Mouse (Mus musculus): ENCODE data around the gene Ypel4. TPM values are rescaled to one million over a fixed set of nuclear protein-coding genes. Genes with fewer than 3 reads are reported as not detected.
A peak's percentile ranks its signal among the peaks of the same experiment; 100 is the strongest.

Gene Ypel4
- 11.6 TPM for polyA plus RNA-seq (2021)

DNA sequence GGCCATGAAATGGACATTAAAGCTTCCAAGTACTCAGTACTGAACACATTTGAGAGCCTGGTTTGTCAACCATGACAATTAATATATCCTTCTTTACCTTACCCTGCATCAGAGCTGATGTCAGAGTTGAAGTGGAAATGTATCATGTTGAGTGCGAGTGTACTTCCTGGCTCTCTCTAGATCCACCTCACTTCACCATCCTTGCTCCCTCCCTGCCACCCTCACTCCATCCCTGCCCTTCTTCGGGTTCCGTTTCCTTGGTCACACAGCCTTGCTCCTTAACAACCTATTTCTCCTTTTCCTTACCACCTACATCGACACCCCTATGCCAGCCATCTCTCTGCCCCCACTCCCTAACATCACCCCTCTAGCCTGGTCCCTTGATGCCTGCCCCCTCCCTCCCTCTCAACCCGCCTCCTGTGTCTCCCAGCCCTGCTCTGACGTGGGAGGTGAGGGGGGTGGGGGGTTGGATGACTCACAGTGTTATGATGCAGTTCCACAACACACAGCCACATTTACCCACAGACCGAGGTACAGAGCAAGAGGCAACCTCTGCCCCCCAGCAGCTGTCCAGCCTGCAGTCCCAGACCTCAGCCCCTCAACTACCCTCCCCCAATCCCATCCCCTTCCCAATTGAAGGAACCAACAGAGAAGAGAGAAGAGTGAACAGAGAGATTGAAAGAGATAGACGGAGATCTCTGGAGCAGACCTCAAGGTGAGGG is at the start of gene Ypel4:
Ypel4 (plus strand) TSS at position 480 of the 722 bp plus-strand sequence.
- H3K27me3 ChIP-seq, result no peaks in the 10 kb centered on the region
- no peak for TF ChIP-seq CTCF (IDR thresholded peaks at IDR 0.05)
- peak; percentile 72 for ATAC-seq
- in situ Hi-C loops (cut with MboI; ENCODE audit: low pct_unique_long_range_greater_than_20kb), result loop anchor here (10.0 kb wide), 1 partner anchor 331 kb away; no protein-coding TSS in a partner anchor
- ChIA-PET CTCF (interaction anchor here (0.9 kb wide), 1 partner anchor 25 kb away, joined by 3 read pairs; no protein-coding TSS in a partner anchor), POLR2A (interaction anchor here (1.2 to 1.9 kb wide), 3 partner anchors 7 to 18 kb away, joined by 3 to 5 read pairs (median 3); no protein-coding TSS in a partner anchor)
- no peak for DNase-seq (ENCODE audit: low read depth, low spot score)

DNA sequence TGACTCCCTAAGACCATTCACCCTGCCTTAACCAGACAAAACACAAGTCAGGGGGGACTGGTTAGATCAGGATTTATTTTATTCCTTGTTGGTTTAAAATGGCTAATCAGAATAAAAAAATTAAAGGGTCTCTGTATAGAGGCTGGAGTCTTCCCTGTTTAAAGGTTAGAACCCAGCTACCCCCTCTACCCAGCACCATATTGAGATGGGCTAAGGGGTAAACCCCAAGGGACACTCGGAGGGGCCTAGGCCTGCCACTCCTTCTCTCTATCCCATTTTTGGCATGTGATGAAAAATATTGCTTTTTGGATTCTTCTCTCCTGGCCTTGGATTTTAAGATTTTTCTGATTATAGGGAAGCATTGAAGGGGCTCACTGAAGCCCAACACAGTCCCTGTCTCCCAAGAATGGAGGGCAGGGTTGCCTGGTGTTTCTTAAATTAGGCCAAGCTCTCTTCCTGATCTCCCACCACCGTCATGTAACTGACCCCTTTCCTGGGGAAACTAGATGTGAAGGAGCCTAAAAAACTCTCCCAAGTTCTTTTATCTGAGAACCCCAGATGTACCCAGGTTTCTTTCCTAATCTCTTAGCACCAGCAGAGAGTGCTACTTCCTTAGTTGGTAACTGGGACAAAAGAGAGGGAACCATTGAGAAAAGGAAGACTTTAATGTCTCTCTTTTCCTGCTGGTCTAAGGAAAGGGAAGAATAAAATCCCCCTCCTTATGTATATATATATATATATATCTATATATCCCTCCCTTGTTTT is 45.6 kb upstream of the Ypel4 start:
- in situ Hi-C loops (cut with MboI; ENCODE audit: low pct_unique_long_range_greater_than_20kb), result no loop called here
- no peak for TF ChIP-seq CTCF (IDR thresholded peaks at IDR 0.05)
- ChIA-PET CTCF (interaction anchor here (1.2 kb wide), 1 partner anchor 11 kb away, joined by 3 read pairs; no protein-coding TSS in a partner anchor), POLR2A (no interaction called here)
- DNase-seq (ENCODE audit: low read depth, low spot score), result no peak
- no peaks in the 10 kb centered on the region for H3K27me3 ChIP-seq
- no peak for ATAC-seq

DNA sequence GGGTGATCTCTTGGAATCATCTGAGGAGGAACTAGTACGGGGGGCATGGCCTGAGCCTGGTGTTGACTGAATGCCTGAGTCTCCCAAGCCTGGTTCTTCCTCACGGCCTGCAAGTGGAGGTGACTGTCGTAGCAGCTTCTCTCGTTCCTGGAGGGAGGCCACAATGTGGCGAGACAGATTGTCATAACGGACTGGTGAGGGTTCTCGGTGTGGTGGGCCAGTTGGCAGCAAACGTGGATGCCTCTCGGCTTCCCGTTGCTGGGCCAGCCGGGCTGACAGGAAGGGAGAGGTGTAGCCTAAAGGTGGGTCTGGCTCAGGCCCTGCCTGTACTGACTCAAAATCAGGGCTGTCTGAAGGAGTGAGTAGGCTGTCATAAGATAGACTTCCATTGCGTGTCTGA is 43.8 kb upstream of the Ypel4 start:
- CTCF ChIA-PET, result interaction anchor here (1.3 kb wide), 1 partner anchor 9 kb away, joined by 3 read pairs; no protein-coding TSS in a partner anchor
- TF ChIP-seq CTCF (IDR thresholded peaks at IDR 0.05), result no peak
- POLR2A ChIA-PET, result no interaction called here
- in situ Hi-C loops (cut with MboI; ENCODE audit: low pct_unique_long_range_greater_than_20kb), result no loop called here
- no peak for ATAC-seq
- no peaks in the 10 kb centered on the region for H3K27me3 ChIP-seq
- no peak for DNase-seq (ENCODE audit: low read depth, low spot score)

DNA sequence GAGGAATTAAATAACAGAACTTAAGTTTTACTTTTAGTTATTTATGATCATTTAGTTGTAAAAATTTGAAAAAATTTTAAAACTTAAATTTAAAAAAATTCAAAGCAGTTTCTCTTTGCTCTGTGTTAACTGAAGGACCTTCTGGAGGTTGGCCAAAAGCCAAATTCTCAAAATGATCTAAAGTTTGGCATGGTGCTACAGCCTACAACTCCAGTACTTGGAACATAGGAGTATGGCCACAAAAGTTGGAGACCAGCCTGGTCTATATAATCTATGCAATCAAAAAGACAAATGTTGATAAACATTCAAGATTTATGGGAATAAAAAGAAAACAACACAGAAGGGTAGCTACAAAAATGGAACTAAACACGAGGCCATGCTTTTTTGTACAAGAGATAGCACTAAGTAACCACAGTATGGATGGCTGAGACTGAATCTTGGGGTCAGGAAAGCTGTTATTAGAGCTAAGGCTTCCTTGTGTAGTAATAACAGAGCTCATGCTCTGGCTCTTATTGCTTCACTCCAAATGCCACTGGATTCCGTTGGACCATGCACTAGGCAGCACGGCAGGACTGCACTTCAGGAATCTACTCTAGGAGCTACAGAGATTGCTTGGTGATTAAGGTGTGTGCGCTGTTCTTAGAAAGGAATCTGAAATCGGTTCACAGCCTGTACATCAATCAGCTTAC is 38.7 kb upstream of the Ypel4 start:
- in situ Hi-C loops (cut with MboI; ENCODE audit: low pct_unique_long_range_greater_than_20kb), result no loop called here
- TF ChIP-seq CTCF (IDR thresholded peaks at IDR 0.05), result no peak
- ATAC-seq, result peak; percentile 62
- ChIA-PET POLR2A (interaction anchor here (1.0 kb wide), 1 partner anchor 10 kb away, joined by 4 read pairs; no protein-coding TSS in a partner anchor), CTCF (interaction anchor here (0.8 to 2.0 kb wide), 7 partner anchors 9 to 64 kb away, joined by 3 to 10 read pairs (median 4); no protein-coding TSS in a partner anchor)
- no peak for DNase-seq (ENCODE audit: low read depth, low spot score)
- no peaks in the 10 kb centered on the region for H3K27me3 ChIP-seq

DNA sequence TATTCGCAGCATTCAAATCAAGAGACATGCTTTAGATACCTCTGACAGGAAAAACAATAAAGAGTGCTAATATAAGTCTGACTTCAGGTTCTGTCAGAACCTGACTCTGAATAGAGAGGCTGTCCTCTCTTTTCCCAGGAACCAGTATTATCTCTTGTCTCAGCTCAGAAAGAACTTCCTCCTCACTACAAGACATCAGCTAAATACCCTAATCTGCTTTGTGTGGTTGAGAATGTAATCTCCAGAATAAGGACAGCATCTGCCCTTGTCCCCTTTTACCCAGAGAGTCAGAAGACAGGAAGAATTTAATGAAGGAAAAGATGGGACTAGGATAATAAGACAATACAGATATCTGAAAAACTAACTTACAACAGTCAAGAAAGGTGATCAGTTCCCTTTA is 30.4 kb upstream of the Ypel4 start:
- POLR2A ChIA-PET, result interaction anchor here (1.7 kb wide), 1 partner anchor 11 kb away, joined by 5 read pairs; no protein-coding TSS in a partner anchor

DNA sequence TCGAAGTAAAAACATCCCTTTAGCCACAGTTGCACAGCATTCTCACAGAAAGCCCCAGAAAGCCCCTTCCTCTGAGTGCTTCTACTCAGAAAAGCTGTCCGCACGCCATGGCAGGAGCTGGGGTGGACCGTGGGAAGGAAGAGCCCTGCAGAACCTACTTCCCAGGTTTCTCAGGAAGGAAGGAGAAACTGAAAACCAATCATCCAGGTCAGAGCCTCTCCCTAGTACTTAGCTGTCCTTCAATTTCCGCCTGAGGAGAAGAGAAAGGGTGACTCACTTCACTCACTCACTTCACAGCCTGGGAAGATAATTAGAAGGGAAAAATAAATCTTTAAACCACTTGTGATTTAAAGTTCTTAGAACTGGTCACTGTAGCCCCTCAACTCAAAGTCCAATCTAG is 29.5 kb upstream of the Ypel4 start:
- POLR2A ChIA-PET, result interaction anchor here (0.6 to 1.7 kb wide), 2 partner anchors 10 to 94 kb away, joined by 3 to 5 read pairs; partner anchors contain the start of gene Ube2l6
- no peak for TF ChIP-seq CTCF (IDR thresholded peaks at IDR 0.05)
- DNase-seq (ENCODE audit: low read depth, low spot score) (no peak), ATAC-seq (peak; percentile 78)
- no peaks in the 10 kb centered on the region for H3K27me3 ChIP-seq
- in situ Hi-C loops (cut with MboI; ENCODE audit: low pct_unique_long_range_greater_than_20kb), result no loop called here
- CTCF ChIA-PET, result interaction anchor here (2.3 kb wide), 1 partner anchor 9 kb away, joined by 7 read pairs; no protein-coding TSS in a partner anchor

More for the DNA sequence above, 30.4 kb upstream of the Ypel4 start:
- H3K27me3 ChIP-seq, result no peaks in the 10 kb centered on the region
- no peak for DNase-seq (ENCODE audit: low read depth, low spot score)
- in situ Hi-C loops (cut with MboI; ENCODE audit: low pct_unique_long_range_greater_than_20kb), result no loop called here
- ATAC-seq, result no peak
- TF ChIP-seq CTCF (IDR thresholded peaks at IDR 0.05), result no peak
- CTCF ChIA-PET, result interaction anchor here (2.3 kb wide), 1 partner anchor 8 kb away, joined by 7 read pairs; no protein-coding TSS in a partner anchor

DNA sequence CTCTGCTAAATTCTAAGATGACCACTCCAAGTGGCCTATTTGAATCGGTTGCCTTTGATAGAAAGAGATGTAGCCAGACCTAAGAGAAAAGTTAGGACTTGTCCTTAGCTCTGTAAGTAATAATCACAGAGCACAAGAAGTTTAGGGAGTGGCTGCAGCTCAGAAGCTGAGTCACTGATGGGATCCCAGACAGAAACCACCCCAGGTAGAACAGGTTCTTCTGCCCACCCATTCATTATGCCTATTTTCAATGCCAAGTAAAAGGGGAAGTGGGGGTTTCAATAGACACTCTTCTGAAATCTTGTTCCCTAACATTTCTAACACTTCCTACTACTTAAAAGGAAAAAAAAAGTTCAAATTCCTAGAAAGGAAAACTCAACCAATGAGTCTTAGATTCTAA is 28.6 kb upstream of the Ypel4 start:
- no peak for TF ChIP-seq CTCF (IDR thresholded peaks at IDR 0.05)
- DNase-seq (ENCODE audit: low read depth, low spot score) (no peak), ATAC-seq (no peak)
- CTCF ChIA-PET, result interaction anchor here (2.3 kb wide), 1 partner anchor 10 kb away, joined by 7 read pairs; no protein-coding TSS in a partner anchor
- no peaks in the 10 kb centered on the region for H3K27me3 ChIP-seq
- in situ Hi-C loops (cut with MboI; ENCODE audit: low pct_unique_long_range_greater_than_20kb), result no loop called here
- POLR2A ChIA-PET, result interaction anchor here (1.2 to 1.7 kb wide), 2 partner anchors 9 to 10 kb away, joined by 4 to 5 read pairs; no protein-coding TSS in a partner anchor

DNA sequence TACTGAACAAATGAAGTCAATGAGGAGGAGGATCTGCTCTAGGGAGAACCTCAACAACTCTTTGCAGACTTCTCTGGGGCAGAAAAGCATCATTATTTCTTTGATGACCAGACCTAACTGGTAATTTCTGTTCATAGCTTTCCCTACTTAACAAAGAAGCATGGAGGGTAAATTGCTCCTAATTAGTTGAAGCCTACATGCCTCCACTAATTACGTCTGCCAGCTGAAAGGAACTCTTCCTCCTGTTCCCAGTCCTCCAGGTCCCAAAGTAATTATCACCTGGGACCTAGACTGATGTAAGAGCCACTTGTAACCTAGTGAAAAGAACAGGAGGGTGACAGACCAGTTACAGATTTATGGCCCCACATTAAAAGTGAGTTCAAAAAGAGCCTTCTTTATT is 26.3 kb upstream of the Ypel4 start:
- no peak for ATAC-seq
- in situ Hi-C loops (cut with MboI; ENCODE audit: low pct_unique_long_range_greater_than_20kb), result no loop called here
- DNase-seq (ENCODE audit: low read depth, low spot score), result no peak
- no peak for TF ChIP-seq CTCF (IDR thresholded peaks at IDR 0.05)
- POLR2A ChIA-PET, result no interaction called here
- no peaks in the 10 kb centered on the region for H3K27me3 ChIP-seq
- CTCF ChIA-PET, result interaction anchor here (2.3 kb wide), 1 partner anchor 11 kb away, joined by 10 read pairs; no protein-coding TSS in a partner anchor

DNA sequence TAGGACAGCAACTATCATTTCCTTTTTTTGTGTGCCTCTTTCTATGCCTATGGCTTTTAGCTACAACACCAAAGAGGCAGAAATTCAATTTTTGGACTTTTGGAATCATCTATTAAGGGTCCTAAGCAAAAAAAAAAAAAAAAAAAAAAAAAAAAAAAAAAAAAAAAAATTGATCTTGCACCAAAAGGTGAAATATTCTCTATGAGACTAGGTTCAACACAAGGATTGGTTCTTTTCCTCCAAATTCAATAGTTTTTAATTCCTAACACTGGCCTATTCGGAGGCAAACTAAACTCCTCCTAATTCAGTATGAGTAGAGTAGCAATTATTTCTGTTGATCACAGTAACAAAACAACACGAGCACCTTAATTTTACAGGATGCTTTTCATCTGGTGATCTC is 22.0 kb upstream of the Ypel4 start:
- POLR2A ChIA-PET, result interaction anchor here (0.7 kb wide), 3 partner anchors 79 to 99 kb away, joined by 4 to 8 read pairs (median 4); no protein-coding TSS in a partner anchor
- in situ Hi-C loops (cut with MboI; ENCODE audit: low pct_unique_long_range_greater_than_20kb), result no loop called here
- CTCF ChIA-PET, result interaction anchor here (1.4 kb wide), 1 partner anchor 11 kb away, joined by 4 read pairs; no protein-coding TSS in a partner anchor

DNA sequence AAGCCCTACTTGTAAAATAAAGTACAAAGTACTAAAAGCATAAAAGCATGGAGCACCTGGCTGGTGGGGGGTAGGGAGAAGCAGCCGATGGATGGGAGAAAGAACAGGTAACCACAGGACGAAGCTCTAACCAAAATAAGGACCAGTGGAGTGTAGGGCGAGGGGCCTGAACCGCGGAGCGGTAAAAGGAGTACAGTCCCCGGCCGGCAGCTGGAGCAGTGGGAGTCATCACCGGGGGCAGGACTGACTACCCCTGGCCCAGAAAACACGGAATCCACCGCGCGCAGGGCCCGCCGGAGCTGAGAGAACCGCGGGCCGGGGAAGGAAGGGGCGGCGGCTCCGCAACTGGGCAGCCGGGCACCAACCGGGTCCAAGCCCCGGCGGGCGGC is 19.4 kb upstream of the Ypel4 start:
- no peak for TF ChIP-seq CTCF (IDR thresholded peaks at IDR 0.05)
- ChIA-PET POLR2A (interaction anchor here (1.6 kb wide), 1 partner anchor 10 kb away, joined by 5 read pairs; no protein-coding TSS in a partner anchor), CTCF (interaction anchor here (0.8 kb wide), 1 partner anchor 19 kb away, joined by 3 read pairs; no protein-coding TSS in a partner anchor)
- in situ Hi-C loops (cut with MboI; ENCODE audit: low pct_unique_long_range_greater_than_20kb), result no loop called here
- DNase-seq (ENCODE audit: low read depth, low spot score) (no peak), ATAC-seq (no peak)
- no peaks in the 10 kb centered on the region for H3K27me3 ChIP-seq

More for the DNA sequence above, 22.0 kb upstream of the Ypel4 start:
- ATAC-seq (no peak), DNase-seq (ENCODE audit: low read depth, low spot score) (no peak)
- TF ChIP-seq CTCF (IDR thresholded peaks at IDR 0.05), result no peak
- H3K27me3 ChIP-seq, result no peaks in the 10 kb centered on the region
